Mouse (Mus musculus): ENCODE measurements around the gene Inha.

DNA sequence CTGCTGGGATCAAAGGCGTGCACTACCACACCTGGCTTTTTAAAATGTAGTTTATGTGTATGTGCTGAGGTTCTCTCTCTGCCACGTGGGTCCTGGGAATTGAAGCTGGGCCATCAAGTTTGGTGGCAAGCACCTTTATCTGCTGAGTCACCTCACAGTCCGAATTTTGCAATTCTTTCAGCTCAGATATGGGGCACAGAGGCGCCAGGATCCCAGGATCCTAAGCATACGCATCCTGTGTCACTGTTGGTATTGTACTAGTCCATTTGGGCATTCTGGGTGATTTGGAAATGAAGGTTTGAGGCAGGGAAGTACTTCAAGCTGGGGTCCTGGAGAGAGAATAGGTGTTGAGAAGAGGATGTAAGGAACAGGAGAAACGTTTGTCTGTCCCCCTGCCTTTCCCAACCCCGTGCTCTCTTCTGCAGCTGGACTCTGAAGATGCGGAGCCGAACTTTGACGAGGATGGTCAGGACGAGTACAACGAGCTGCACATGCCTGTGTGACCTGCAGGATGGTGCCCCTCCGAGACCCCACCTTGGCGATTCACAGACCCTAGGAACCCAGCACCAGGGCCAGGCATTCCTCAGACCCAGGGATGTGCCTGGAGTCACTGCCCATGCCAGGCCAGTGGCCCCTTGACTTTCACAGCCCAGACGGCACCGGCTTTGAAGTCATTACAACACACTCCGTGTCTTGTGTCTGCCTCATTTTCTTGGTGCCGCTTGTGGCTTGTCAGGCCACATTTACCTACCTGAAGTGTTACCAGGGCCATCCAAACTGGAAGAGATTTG, 51.7 kb downstream of the Inha start:
- no peak for TF ChIP-seq POLR2A (IDR thresholded peaks at IDR 0.05; ENCODE audit: extremely low read depth, insufficient read depth, low read length)
- TF ChIP-seq CTCF (IDR thresholded peaks at IDR 0.05; ENCODE audit: low read depth, low read length), result no peak

Measured in liver, adult 2 months (tissue).